Mouse (Mus musculus) cerebellum, adult 18-20 months (tissue): ENCODE measurements at regions not wholly inside any gene's neighbourhood (a gene's known extent, or its start where the extent isn't known, plus 50 kb on each side); places are given as distances from the start of the nearest gene placed in this dataset.
A peak's percentile ranks its signal among the peaks of the same experiment; 100 is the strongest.

Source experiments
- DNase-seq, 2 experiments: peaks; one replicate each; pipeline ENCODE4 v3.0.0; 2021

DNA sequence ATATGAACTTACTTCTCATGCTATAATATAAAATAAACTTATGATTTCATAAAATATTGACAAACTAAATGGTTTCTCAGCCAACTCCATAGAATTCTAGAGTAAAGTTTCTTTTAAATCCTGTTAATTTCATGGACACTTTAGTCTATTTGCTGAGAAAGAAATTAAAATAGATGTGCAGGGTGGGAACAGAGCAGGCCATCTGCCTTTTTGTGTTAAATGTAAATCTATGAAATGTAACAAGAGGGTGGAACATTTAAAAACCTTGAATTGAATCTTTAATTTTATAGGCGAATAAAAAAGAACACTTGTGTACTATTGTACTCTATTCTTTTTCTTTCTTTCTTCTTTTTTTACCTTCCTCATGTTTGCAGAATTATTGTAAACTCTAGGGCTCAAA, 1050.7 kb downstream of the Tbl1xr1 start:
- no peak for DNase-seq

DNA sequence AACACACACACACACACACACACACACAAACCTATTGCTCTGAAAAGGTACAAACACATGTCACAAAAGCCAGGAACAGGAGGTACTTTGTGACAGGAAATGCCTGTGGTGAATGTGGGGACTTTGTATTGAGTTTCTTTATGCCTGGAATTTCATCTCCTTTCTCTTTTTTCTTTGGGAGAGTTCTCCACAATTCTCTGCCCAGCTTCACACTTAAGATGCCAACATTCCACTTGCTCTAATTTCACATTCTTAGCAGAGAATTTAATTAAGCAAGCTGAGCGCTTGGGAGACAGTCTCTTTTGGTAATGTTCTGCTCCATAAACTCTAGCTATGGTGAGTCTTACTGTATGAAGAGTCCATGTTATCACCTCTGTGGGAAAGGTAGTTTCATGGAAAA, 1059.1 kb downstream of the Tbl1xr1 start:
- no peak for DNase-seq

DNA sequence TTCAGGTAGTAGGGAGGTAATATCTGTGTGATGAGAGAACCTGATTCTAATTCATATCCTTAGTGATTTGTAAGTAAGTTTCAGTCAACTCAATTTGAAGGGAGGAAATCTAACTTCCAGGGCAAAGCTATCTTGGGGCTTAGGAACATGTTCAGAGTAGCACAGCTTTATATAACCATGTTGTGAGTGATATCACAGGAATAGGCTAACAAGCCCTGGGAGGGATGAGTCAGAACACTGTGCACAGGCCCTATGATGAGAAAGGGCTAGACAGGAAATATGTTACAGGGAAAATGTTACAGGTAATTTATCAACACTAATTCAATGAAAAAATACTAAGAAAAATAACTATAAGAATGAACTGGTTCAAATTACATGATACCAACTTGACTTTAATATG, 1062.5 kb downstream of the Tbl1xr1 start:
- DNase-seq, result no peak

DNA sequence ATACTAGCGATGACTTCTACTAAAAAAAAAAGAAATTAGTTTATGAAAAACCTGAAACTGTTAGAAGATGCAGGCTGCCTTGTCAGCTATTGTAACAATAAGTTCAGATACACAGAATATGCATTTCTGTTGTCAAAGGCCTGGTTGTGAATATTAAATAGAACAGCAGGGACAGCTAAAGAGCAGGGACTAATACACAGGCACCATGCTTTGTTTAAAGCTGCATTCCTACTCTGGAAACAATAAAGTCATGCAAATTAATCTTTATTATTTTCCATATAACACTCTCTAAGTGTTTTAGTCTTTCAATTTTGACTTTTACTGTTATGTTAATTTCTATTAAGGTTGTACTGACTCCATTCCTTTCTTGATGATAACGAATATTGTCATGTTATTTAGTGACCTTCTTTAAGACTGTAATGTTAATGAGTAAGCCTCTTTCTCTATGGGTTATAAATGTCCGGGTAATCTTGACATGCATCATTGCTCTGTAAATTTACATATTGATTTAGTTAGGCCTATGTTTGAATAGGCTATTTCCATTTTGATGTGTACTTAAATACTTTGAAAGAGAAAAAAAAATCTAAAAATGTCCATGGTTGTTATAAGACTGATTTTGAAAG, 1088.5 kb downstream of the Tbl1xr1 start:
- DNase-seq, result no peak

DNA sequence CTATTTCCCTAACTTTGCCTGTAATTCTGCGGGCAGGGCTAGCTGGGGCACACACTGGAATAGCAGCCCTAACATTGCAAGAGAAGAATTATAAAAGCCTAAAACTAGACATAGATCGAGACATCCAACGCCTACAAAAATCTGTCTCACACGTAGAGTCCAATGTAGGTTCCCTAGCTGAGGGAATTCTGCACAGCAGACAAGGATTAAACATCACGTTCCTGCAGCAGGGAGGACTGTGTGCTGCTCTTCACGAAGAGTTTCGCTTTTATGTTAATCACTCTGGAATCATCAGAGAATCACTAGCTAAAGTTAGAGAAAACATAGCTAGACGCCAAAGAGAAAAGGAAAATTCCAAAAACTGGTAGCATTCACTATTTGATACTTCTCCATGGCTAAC, 1106.9 kb downstream of the Tbl1xr1 start:
- no peak for DNase-seq

DNA sequence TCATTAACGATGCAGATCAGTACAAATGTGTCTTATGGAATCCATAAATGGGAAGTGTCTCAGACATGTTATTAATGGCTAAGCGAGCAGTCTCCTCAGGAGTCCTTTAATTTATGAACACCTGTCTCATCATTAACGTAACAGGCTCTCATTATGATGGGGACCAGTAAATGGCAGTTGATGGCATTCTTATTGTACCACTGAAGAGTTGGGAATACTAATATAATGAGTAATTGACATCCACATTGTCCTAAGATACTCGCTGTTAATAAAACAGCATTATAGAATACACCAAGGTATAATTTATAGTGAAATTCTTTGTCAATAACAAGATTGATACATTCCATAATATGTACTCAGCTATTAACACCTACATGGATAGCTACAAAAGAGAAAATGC, 1112.0 kb downstream of the Tbl1xr1 start:
- no peak for DNase-seq

DNA sequence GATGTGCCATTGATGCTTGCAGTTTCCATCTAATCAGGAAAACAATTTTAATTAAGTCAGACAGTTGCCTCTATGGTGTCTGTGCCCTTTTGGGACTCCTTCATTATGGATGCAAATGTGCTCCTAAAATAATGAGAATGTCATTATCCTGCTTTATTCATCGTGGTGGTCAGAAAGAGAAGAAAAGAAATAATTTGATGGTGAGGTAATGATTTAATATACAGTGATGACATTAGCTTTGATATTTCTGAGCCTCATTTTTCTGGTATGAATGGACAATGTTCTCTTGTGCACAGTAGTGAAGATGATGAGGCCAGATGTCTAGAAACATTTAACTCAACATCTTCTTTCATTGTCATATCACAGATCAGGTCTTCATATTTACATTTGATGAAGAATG, 1123.6 kb downstream of the Tbl1xr1 start:
- no peak for DNase-seq

DNA sequence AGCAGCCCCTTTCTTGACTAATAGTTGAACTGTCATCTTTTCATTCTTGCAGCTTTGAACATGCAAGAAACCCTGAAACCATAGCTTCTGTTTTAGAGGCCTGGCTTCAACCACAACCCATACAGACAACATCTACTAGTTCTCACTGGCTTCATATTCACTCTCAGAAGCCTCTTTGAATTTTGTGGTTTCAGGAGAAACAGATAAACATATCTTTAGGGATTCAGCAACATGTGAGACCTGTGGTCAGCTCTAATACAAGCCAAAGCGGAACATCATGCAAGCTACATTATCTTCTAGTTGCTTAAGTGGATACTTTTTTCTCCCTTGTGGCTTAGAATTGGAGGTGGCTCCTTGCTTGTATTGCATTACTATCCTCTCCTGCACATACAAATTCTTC, 1138.0 kb downstream of the Tbl1xr1 start:
- DNase-seq, result no peak

DNA sequence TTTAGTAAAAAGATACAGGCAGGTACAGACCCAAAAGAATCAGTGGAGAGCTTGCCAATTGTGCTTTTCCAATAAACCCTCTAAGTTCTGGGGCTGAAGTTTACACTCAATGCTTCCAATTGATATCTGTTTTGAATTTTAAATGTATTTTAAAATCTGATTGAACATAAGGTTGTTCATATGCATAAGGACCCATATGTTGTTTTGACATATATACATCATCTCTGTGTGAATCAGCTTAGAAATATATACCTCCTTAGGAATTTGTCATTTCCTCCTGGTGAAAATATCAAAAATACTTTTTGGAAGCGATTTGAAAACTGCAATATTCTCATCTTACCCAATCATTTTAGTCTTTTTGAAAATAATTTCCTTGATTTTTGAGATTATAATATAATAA, 1140.3 kb downstream of the Tbl1xr1 start:
- DNase-seq, result no peak

DNA sequence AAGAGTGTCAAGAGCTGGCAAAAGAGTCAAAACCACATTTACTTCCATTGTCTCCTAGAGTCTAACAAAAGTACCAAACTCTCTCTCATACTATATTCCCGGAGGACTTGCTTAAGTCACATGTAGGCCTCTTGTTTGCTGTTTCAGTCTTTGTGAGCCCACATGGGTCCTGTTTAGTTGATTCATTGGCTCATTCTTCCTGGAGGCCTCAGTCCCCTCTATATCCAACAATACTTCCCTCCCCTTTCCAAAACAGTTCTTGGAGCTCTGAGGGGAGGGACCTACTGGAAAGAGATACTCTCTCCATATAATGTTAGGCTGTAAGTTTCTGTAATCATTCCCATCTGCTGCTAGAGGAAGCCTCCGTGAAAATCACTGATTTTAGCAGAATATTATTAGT, 1171.8 kb downstream of the Tbl1xr1 start:
- no peak for DNase-seq

DNA sequence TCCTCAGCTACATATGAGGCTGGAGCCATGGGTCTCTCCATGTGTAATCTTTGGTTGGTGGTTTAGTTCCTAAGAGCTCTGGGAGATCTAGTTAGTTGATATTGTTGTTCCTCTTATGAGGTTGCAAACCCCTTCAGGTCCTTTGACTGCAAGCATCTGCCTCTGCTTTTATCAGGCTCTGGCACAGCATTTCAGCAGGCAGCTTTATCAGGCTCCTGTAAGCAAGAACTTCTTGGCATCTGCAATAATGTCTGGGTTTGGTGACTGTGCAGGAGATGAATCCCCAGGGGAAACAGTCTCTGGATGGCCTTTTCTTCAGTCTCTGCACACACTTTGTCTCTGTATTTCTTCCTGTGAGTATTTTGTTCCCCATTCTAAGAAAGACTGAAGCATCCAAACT, 1175.7 kb downstream of the Tbl1xr1 start:
- no peak for DNase-seq

DNA sequence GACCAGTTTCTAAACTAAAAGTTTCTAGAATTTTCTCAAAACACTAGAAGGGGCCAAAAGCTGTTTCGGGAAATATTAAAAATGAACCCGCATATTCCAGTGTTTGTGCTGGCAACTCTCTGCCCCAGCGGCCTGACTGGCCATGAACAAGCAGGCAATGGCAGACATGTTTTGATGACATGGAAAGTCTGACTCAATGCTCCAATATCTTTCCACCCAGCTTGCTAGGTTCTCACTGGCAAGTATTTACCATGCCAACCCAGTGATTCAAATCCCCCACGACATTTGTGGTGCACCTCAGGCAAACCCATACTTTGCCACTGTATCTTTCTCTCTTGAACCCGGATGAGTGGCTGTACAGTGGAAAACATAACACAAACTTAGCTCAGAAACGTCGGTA, 1222.4 kb downstream of the Tbl1xr1 start:
- no peak for DNase-seq

DNA sequence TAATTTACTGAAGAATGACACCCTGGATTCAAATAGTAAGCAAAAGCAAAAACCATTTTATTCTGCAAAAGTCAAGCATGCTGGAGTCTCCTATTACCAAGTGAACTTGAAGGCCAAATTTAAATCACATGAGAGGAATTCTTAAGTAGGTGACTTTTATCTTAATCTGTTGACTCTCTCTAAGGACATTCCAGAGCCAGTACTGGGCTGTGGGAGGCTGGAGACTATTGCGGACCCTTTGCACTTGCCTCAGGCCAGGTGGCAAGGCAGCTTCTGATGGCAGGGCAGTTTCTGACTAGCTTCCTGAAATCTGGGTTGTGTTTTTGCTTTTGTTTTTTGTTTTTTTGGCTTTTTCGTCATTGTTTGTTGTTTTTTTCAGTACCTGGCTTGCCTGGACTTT, 1257.8 kb downstream of the Tbl1xr1 start:
- no peak for DNase-seq

DNA sequence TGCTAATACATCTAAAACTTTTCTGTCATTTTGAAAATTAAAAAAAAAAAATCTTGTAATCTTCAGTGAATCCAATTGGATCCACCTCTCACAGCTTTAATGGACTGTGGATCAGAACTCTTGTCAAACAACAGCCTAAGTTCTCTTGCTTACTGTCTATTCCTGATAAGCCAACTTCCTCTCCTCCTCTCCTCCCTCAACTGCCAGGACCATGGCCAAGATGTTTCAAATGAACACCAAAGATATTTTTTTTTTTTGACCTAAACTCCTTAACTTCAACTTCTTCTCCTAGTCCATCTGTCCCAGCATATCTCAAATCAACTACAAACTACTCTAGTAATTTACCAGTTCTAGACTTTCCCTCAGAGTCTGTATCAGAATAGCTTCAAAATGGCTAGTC, 1258.5 kb downstream of the Tbl1xr1 start:
- DNase-seq, result no peak

DNA sequence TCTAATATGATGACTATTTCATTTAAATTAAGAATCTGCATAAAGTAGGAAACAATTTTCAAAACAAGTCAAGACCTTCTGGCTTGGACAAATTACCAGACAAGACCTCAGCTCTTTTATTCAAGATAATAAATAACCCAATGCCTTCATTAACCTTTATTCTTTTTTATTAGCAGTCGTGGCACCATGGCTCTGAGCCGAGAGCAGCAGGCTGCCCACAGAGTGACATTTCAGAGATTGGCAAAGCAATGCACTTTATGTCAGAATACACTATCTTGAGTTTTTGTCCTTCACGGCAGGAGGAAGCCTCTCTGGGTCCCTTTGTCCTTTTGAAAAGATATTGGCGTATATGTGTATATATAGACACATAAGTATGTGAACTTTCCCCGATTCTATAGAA, 1297.9 kb downstream of the Tbl1xr1 start:
- peak in 1 of 2 experiments; percentile 7 for DNase-seq

DNA sequence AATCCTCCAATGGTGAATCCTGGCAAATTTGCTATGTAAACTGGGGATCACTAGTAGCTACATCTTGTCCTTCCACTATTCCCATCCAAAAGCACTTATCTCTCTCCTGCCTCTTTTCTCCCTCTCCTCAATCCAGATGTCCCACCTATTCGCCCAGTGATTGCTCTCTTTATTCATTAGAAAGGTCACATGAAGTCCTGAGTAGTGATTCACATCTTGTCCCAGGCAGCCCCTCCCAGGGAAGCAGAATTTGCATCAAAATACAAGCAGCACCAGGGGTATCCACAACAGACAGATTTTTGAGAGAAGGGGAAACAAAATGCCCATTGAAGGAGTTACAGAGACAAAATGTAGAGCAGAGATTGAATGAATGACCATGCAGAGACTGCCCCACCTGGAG, 1328.4 kb downstream of the Tbl1xr1 start:
- DNase-seq, result no peak

DNA sequence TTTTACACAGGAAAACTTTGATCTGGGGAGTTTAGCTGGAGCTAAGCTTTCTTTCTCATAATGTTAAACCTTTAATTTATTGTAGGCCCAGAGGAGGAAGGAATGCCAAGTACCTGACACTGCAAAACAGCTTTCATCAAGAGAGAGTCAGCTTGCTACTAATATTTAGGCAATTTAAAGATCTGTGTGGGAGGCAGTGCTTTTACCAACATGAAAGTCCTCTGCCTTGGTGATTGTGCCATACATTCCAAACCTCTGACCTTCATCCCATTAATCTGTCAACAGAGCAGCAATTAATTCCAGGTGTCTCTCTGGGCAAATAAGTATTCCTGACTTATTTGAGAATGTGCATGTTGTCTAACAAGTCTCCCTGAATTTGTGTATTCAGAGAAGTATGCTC, 1333.0 kb downstream of the Tbl1xr1 start:
- DNase-seq, result no peak

DNA sequence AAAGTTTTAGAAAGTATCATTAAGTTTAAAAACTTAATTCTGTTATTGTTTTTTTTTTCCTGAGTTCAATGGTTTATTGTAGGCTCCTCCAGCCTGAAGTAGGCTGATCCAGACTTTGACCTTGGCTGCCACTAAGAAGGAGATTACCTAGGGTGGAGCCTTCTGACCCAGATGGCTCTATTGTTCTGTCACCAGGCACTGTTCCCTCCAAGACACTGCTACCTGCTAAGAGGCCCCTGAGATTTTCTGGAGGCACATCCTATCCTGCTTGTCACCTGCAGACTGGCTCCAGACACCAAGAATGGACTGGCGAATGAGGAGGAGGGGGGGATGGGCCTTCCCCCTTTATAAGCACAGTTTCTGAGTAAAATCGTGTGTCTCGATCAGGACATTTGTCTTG, 1350.5 kb downstream of the Tbl1xr1 start:
- DNase-seq, result no peak

DNA sequence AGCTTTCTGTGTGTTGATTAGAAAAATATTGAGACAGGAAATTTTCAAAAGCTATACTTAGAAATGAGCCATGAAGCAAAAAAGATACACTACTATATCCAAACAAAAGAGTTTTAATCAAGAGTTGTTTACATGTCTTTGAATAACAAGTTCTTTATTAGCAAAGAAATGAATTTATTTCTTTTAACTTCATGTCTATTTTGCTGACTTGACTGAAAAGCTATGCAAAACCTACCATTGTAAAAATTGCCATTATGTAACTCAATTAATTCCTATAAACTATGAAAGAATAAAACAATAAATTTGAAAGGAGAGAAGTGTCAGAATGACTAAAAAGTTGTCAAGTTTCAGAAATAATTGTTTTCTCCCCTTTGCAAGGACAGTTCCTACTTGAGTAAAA, 1358.6 kb downstream of the Tbl1xr1 start:
- no peak for DNase-seq

DNA sequence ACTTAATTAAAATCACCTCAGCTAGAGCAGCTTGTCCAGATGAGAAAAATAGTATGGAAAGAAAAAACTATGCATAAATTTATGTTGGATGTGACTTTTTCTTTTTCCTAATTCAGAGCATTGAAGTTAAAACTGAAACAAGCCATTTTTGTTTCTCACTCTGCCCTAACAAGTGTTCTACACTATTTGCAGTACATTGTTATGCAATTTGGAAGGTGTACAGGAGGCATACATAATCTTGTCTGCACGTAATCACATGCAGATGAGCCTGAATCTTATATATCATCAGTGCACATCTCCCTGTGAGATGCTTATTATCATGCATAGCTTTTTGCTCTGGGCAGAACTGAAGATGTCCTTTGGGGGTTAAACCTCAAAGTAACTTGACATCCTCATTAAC, 1381.3 kb downstream of the Tbl1xr1 start:
- DNase-seq, result no peak

DNA sequence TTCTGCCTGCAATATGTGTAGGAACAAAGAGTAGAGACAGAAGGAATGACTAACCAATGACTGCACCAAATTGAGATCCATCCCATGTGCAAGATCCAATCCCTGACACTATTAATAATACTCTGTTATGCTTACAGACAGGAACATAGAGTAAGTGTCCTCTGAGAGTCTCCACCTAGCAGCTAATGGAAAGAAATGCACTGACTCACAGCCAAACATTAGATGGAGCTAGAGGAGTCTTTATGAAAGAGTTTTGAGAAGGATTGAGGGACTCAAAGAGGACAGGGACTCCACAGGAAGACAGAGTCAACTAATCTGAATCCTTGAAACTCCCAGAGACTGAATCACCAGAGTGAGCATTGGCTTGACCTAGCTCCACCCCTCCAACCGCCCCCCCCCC, 1423.4 kb downstream of the Tbl1xr1 start:
- no peak for DNase-seq

DNA sequence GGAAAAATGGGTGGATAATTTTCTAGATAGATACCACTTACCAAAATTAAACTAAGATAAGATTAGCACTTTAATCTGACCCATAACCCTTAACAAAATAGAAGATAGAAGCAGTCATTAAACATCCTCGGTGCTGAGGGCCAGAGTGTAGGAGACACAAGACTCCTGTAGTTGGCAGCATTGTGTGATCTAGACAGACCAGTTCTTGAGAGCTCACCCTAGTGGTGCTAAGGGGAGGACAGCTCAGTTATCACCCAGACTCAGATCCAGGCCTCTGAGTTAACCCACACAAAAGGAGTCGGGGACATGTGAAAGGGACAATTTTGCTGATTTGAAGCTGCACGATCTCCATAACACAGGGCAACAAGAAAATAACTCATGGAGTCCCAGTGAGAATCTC, 1471.1 kb downstream of the Tbl1xr1 start:
- DNase-seq, result no peak

DNA sequence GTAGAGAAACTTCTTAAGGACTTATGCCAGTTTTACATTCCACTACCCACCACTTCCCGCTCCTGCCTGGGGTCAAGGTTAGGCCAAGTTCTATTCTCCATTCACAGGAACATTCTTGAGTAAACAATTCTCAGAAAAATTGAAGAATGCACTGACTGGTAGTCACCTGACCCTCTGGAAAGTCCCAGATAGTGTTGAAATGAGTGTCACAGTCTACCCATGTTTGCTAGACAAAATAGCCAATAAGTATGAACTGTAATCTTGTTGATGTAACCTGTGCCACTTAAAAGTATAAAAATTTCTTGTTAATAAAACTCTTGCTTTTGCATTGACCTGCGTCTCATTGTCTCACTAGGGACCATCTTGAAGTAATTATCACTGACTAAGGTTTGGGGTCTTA, 1487.9 kb downstream of the Tbl1xr1 start:
- DNase-seq, result no peak

DNA sequence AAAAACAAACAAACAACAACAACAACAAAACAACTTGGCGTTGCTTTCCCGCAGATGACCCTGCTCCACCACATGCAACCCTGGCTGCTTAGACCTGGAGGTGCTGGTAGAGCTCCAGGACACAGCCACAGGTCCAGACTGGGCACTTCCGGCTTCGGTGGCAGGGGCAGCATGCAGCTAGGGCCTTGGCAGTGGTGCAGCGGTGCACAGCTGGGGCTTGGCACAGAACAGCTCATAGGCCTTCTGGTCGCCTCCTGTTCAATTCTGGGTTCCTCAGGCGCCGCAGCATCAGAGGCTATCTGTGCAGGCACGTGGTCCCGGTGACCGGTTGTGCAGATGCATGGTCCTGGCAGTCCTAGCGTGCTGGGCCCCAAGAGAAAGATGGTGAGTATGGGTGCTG, 1492.4 kb downstream of the Tbl1xr1 start:
- DNase-seq, result no peak

DNA sequence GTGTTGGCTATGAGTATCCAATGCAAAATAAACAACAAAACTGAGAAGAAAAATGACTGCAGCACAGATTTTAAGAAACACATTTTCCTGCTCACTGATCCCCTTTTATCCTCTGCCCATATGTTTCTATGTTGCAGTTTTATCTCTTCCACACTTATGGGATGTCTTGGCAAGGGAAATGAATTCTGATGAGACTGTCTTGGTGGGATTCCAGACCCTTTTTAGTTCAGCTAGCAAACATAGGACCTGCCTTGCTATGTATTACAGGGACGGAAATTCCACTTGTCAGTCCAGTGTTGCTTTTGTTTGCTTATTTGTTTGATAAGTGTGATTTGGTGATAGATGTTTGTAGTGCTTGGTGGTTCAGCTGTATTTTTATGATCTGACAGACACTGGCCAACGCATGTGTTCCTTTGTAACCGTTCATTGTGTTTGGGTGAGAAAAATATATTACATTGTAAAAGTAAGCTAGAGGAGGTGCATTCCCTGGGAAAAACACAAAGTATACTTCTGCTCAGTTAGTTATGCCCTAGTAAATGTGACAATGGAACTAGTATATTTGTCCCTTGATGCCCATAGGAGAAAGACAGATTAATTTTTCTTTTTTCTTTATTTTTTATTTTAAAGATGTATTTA, 1516.2 kb downstream of the Tbl1xr1 start:
- DNase-seq, result no peak
